Mouse (Mus musculus) thymus, adult 2 months (tissue): ENCODE results near the gene Lgals7.

Experiments
- CTCF ChIP-seq: fragments of 200-500 bp; IDR thresholded peaks from 2 replicates; pipeline ENCODE4 v1.5.1; 2012; ENCODE audit warnings: mild to moderate bottlenecking, control low read depth, low read length, moderate library complexity, borderline replicate concordance; ENCODE audit not compliant: control insufficient read depth, poor library complexity, insufficient read depth; ENCODE audit errors: extremely low read depth
- POLR2A ChIP-seq: fragments of 200-500 bp; IDR thresholded peaks from 2 replicates; pipeline ENCODE4 v1.6.1; 2012; ENCODE audit warnings: mild to moderate bottlenecking, low read length, control low read depth, moderate library complexity; ENCODE audit not compliant: control insufficient read depth, poor library complexity, insufficient read depth; ENCODE audit errors: extremely low read depth

DNA sequence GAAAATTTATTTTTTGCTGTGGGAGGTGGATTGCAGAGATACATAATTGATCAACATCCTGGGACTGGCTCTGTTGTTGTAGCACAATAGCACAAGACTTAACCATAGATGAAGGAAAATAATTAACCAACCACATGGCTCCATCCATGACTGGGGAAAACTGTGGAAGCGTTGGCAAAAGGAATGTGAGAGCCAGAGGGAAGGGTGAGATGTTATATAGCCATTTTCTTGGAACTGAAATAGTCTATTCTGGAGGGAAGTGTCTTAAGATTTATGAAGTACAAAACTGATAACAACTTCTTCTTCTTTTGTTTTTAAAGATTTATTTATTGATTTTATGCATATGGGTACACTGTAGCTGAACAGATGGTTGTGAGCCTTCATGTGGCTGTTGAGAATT, 16.4 kb upstream of the Lgals7 start:
- TF ChIP-seq POLR2A (no peak), CTCF (no peak)
